Mouse (Mus musculus) heart, postnatal 10 days (tissue): ENCODE measurements around the gene B3galt1. TPM values are rescaled to one million over a fixed set of nuclear protein-coding genes. Genes with fewer than 3 reads are reported as not detected.

Source experiments
- DNase-seq, 2 experiments: peaks; one replicate each; pipeline ENCODE4 v3.0.0; 2021
- intact Hi-C: fragments of 180-260 bp; cut with DNase I; formaldehyde crosslinking; loops from one replicate; pipeline ENCODE4 v1.15.1; 2025
- total RNA-seq, 2 experiments: library from RNA; stranded (reverse); gene quantifications; 2 replicates each; pipeline ENCODE4 v1.2.3; 2021

The B3galt1 gene
- total RNA-seq, 2 experiments from 2014 or later: 4.4 to 5.2 TPM

GRCm38 (mm10) chr2:67901574-67901973 is 335.9 kb downstream of the B3galt1 start:
- intact Hi-C loops: no loop called here
- peak in 1 of 2 experiments; percentile 2 for DNase-seq

DNA sequence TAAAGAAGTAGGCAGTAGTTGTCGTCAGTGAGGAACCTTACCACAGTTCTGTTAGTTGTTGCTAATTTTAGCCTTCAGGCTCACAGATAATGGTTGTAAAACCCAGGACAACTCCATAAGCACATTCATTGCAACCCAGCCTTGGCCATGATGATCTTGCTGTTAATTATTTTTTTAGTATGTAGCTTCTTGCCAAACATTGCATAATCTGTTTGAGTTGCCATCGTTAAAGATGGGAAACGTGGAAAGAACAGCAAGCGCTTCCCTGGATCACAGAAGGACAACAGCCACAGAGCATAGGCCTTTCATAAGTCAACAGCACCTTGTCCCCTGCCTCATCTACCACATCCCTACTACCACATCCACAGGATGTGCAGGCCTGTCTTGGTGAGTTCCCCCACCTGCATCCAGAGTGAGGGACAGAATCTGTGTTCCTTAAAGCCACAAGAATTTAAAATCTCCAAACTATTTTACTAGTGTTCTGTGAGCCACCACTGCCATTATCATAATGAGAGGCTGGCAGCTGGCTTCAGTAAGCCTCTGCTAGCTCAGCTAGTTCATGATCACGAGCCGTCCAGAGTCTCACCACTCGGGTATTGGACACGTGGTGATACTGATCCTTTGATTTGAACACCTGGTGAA is 337.1 kb downstream of the B3galt1 start:
- DNase-seq: no peak

DNA sequence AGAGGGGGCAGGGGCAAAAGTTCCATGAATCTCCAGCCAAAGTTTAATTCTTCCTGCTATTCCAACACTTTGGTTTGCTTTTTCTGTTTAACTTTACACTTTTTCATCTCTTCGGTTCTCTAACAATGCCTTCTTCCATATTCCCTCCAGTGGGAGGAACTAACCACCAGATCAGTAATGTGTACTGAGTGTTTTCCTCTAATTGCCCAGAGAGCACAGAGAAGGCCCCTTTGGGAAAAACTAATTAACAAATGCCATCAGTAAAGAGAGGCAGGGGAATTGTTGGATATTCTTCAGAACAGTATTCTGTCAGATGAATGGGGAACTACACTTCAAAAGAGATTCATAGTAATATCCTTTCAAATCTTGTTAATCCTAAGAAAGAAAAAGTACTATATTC is 338.1 kb downstream of the B3galt1 start:
- DNase-seq: no peak
- intact Hi-C loops: no loop called here

More for the DNA sequence above, 337.1 kb downstream of the B3galt1 start:
- intact Hi-C loops: no loop called here

DNA sequence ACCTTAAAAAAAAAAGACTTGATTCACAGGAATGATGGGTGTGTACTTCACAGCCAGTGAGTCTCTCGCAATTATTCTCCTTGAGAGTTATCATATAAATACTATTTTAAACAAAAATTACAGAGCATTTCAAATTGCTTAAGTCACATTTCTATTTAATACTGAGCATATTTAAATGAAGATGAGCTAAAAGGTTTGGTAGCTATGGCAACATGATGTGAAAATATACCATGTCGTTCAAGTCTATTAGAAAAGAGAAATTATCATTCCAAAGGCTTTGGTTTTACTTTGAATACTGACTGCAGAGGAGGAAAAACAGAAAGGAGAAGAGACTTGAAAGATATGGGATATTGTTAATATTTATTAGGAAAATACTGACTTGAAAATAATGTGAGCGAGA is 366.3 kb downstream of the B3galt1 start:
- intact Hi-C loops: no loop called here
- no peak for DNase-seq

DNA sequence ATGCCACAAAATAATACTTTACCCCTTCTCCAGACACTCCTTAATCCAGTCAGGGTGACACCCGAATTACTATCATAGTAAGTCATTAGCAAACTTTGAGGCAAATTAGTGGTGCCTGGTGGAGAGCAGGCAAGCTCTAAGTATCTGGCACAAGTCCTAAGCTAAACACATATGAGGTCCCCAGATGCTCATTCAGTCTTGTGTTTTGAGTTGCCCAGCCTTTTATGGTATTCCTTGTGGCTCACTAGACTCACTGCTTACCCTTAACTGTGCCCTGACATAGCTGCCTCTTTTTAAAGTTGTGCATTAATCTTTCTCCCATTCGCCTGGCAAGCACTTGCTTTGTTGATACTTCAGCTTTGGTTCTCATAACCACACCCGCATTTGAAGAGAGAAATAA is 382.7 kb downstream of the B3galt1 start:
- intact Hi-C loops: no loop called here
- no peak for DNase-seq

- DNase-seq: no peak
- intact Hi-C loops: no loop called here
Observed at GRCm38 (mm10) chr2:67956182-67956581, 390.5 kb downstream of the B3galt1 start.

- intact Hi-C loops: no loop called here
- DNase-seq: peak in 1 of 2 experiments; percentile 3
Observed at GRCm38 (mm10) chr2:67957561-67957960, 391.9 kb downstream of the B3galt1 start.

GRCm38 (mm10) chr2:67960711-67961110 is 395.0 kb downstream of the B3galt1 start:
- DNase-seq: no peak
- intact Hi-C loops: no loop called here

- DNase-seq: no peak
- intact Hi-C loops: no loop called here
Observed at GRCm38 (mm10) chr2:67968812-67969211, 403.1 kb downstream of the B3galt1 start.

GRCm38 (mm10) chr2:67971091-67971490 is 405.4 kb downstream of the B3galt1 start:
- intact Hi-C loops: no loop called here
- no peak for DNase-seq

GRCm38 (mm10) chr2:67971576-67971975 is 405.9 kb downstream of the B3galt1 start:
- no peak for DNase-seq

GRCm38 (mm10) chr2:67975764-67976163 is 410.1 kb downstream of the B3galt1 start:
- intact Hi-C loops: no loop called here
- DNase-seq: no peak

More at GRCm38 (mm10) chr2:67971576-67971975, 405.9 kb downstream of the B3galt1 start:
- intact Hi-C loops: no loop called here

DNA sequence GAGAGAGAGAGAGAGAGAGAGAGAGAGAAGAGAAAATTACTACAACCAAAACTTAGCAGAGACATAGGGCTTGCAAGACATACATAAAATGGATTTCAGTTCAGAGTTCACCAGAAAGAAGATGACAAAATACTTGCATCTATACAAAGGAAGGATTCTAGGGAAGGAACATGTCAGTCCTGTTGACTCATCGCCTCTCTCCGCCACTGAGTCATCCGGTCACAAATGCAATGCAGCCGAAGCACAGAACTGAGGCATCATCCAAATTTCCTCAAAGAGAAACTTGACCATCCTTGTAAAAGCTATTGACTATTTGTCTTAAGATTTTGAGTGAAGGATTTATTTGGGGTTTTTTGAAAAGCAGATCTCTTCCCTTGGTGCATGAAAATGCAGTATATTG is 410.8 kb downstream of the B3galt1 start:
- no peak for DNase-seq
- intact Hi-C loops: no loop called here

DNA sequence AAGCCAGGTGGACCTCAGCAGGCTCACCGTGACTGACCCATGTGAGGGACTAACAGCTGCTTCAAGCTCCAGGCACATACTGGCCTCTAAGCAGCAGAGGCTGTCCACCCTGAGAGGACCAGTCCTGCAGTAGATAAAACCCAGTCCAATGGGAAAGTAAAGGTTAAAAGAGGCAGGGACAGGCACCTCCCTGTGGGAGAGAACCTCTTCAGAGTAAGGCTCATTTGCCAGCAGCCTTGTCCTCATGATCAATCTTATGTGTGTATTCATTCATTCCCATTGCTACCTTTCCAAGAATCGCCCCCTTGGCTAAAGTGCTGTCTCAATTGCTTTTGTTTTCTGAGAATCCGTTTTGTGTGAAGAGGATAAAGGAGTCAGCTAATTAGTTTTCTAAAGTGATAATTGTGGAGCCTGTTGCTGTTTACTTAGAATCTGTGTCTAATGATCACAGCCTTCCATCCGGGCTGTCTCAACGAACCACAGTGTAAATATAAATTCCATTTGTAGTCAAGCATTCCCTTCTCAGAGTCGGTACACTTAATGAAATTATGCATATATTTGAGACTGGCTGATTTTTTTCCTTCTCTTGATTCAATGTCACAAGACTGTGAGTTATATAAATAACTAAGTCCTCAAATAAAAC is 412.1 kb downstream of the B3galt1 start:
- intact Hi-C loops: no loop called here

DNA sequence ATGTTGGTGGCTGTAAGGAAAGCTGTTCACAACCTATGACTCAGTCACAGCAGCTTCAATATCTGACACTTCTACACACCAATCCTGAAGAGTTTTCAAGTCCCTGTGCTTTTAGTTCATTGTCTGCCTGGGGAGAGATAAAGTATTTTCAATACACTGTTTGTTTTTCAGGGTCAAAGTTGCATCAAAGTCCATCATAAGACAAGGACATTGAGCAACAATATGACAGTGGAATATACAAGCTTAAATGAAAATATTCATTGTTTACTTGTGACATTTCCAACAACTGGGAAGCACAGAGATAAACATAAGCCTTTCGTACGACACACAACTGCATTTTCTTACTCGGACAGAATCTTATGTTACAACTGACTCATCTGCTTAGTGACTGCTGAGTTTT is 417.9 kb downstream of the B3galt1 start:
- intact Hi-C loops: no loop called here
- DNase-seq: no peak

More for the DNA sequence above, 412.1 kb downstream of the B3galt1 start:
- no peak for DNase-seq

DNA sequence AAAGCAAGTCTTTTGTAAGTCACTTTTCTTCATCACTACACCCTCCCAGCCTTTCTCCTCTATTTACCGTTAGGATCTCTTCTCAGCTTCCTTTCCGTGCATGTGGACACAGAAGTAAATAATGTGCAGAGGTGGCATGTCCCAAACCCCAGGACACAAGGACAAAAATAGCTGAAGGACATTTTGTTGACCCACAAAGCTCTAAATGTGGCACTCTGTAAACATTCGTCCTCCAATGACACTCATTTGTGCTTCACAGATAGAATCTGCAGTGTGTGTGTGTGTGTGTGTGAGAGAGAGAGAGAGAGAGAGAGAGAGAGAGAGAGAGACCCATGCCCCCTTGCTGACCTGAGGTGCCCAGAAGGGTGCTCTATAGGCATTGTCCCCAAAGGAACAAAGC is 419.5 kb downstream of the B3galt1 start:
- intact Hi-C loops: no loop called here
- DNase-seq: no peak

DNA sequence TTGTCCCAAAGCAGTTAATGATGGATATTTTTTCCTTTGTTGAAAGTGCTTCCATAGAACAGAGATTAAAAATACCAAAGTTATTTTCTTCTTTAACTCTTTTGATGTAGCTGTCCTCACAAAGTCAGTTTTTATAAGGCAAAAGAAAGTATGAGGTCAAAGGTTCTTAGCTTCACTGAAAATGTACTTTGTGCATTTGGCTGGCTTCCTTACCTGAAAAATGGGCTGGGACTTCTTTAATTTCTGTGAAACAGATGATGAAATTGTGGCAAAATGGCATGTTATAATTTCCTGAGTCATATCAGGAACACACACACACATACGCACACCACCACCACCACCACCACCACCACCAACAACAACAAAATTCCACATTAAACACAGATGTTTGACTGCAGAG is 427.8 kb downstream of the B3galt1 start:
- intact Hi-C loops: no loop called here
- no peak for DNase-seq

DNA sequence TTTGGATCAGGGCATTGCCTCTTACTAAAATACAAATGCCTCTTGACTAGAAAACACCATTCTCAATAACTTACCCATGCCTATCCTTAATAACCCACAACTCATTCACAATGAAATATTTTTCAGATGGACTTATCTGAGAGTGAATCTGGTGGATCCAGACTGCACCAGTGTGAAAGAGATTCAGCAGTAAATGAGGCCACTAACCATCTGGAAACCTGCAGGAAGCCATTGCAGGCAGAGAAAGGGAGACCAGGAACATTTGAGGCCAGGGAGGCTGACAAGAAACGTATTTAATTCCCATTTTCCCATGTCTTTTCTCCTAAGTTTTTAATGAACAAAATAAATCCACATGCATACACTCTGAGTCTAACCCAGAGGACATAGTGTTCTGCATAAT is 437.4 kb downstream of the B3galt1 start:
- intact Hi-C loops: no loop called here
- no peak for DNase-seq

- intact Hi-C loops: no loop called here
- DNase-seq: no peak
Observed at GRCm38 (mm10) chr2:68005210-68005609, 439.5 kb downstream of the B3galt1 start.

DNA sequence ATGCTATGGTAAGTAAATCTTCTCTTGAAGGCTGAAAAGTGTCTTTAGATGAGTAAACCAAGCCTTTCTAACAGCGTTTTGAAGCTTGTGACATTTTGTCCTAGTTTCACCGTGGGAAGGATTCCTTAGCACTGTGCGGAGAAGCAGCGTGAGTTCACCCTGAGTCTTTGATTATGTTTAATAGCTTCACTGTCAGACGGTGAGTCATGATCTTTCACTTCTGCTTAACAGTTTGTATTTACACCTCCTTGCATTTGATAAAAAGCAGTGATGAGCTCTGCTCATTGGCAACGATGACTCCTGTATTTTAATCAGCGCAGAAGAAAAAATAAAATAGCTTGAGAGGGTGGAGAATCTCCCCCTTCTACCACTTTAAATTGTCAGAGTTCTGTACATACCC is 440.0 kb downstream of the B3galt1 start:
- no peak for DNase-seq
- intact Hi-C loops: no loop called here

DNA sequence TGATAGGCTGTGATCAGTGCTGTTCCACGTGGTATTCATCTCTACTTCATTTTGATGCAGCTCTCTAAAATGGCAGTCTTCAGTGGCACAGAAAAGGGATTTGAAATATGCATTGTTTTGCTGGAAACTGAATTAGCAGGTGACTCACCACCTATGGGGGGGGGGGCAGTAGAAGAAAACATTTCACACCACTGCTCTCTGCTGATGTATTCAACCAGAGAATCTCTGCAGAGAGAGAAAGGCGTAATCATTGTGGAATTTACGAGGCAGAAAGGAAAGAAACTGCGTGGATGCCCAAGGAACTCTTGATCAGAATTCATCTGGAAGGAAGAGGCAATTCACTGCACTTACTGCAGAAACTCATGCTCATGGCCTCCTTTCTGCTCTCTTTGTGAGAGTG is 445.7 kb downstream of the B3galt1 start:
- intact Hi-C loops: no loop called here
- DNase-seq: no peak

GRCm38 (mm10) chr2:68020251-68020680 is 454.6 kb downstream of the B3galt1 start:
- no peak for DNase-seq
- intact Hi-C loops: no loop called here
